21 mouse cellular contexts compared by ENCODE assay signal in genomic region chr2:167030507-167030906, GRCm38 (mm10). TPM values are rescaled to one million over a fixed set of nuclear protein-coding genes. Genes with fewer than 3 reads are reported as not detected.
DNase-seq lines count a peak whose midpoint lies in the region; ATAC-seq and TF ChIP-seq lines count a peak whose summit lies in the region.
"Had no signal": no experiment of that assay in that cellular context is flagged by ENCODE, and none has a peak within 500 bp of the region (broad histone marks: within the 10 kb centered on the region; RNA-seq: fewer than 3 reads in every experiment).

No protein-coding gene starts in this region.

- H3K9me3 ChIP-seq in midbrain, embryonic 14.5 days (ENCODE audit: control insufficient read depth, low read length) = no peaks in the 10 kb centered on the region
- no peaks in the 10 kb centered on the region for H3K9me3 ChIP-seq in midbrain, embryonic 13.5 days
- no peaks in the 10 kb centered on the region for H3K9me3 ChIP-seq in MEL (replicated peaks; ENCODE audit: insufficient read depth, low read length)
- H3K9me3 ChIP-seq: embryonic facial prominence, embryonic 13.5 days; forebrain, embryonic 13.5 days; heart, embryonic 10.5 days; hindbrain, embryonic 15.5 days; limb, embryonic 15.5 days had no signal

- no peak for TF ChIP-seq POLR2A in MEL (IDR thresholded peaks at IDR 0.05; ENCODE audit: control insufficient read depth in 1 of 2, insufficient read depth in 1 of 2, low read depth in 1 of 2, low read length in 2 of 2, poor library complexity in 1 of 2)

- 93% methylated on average over 4 of the region's 4 CpGs for WGBS in midbrain, embryonic 14.5 days
- 96% methylated on average over 4 of the region's 4 CpGs for WGBS in midbrain, embryonic 13.5 days

- TF ChIP-seq EP300 in MEL (IDR thresholded peaks at IDR 0.05; ENCODE audit: low read depth in 1 of 2, low read length in 2 of 2) = no peak

- H3K9ac ChIP-seq in midbrain, embryonic 14.5 days (replicated peaks; ENCODE audit: low read length) = no peak overlapping the region
- no peak overlapping the region for H3K9ac ChIP-seq in midbrain, embryonic 13.5 days (replicated peaks)
- H3K9ac ChIP-seq in MEL (ENCODE audit: control insufficient read depth, low read depth, low read length, poor library complexity, severe bottlenecking) = no peak overlapping the region
- H3K9ac ChIP-seq: embryonic facial prominence, embryonic 13.5 days; forebrain, embryonic 13.5 days; hindbrain, embryonic 15.5 days; limb, embryonic 15.5 days had no signal

- no peaks in the 10 kb centered on the region for H3K79me2 ChIP-seq in MEL (ENCODE audit: control insufficient read depth, insufficient read depth, low read length, poor library complexity)

- DNase-seq in layer of hippocampus, adult 2 months (ENCODE audit: low spot score in 2 of 2) = no peak
- DNase-seq in layer of hippocampus, adult 8-10 months (ENCODE audit: low spot score in 2 of 2) = no peak
- DNase-seq in midbrain, embryonic 14.5 days = peak; percentile 11
- peak; percentile 44 for DNase-seq in MEL (ENCODE audit: low read depth, low spot score)
- DNase-seq in right cerebral cortex, adult 18-20 months = no peak
- no peak for DNase-seq in kidney, adult 18-20 months
- DNase-seq: adrenal gland, adult 8-10 months; cerebellum, adult 18-20 months; cerebellum, postnatal 14 days; layer of hippocampus, adult 9-11 months; left cerebral cortex, postnatal 4 days; lung, adult 18-20 months; lung, postnatal 36 days had no signal

- H3K36me3 ChIP-seq in midbrain, embryonic 14.5 days (ENCODE audit: control insufficient read depth, insufficient read depth, low read length) = peaks cover 89% of the 10 kb centered on the region
- peaks cover 92% of the 10 kb centered on the region for H3K36me3 ChIP-seq in midbrain, embryonic 13.5 days
- H3K36me3 ChIP-seq in MEL (ENCODE audit: control insufficient read depth in 1 of 2, insufficient read depth in 2 of 2, low read length in 2 of 2) = peaks cover 0 to 13% of the 10 kb centered on the region in 2 experiments; a peak in 2 of 4 replicates

- no peaks in the 10 kb centered on the region for H3K4me1 ChIP-seq in midbrain, embryonic 14.5 days (ENCODE audit: control insufficient read depth, insufficient read depth, low read length)
- H3K4me1 ChIP-seq in midbrain, embryonic 13.5 days (replicated peaks) = no peaks in the 10 kb centered on the region
- no peaks in the 10 kb centered on the region for H3K4me1 ChIP-seq in MEL (ENCODE audit: control insufficient read depth in 1 of 2, insufficient read depth in 2 of 2, low read length in 2 of 2)
- H3K4me1 ChIP-seq: embryonic facial prominence, embryonic 13.5 days; forebrain, embryonic 13.5 days; heart, embryonic 10.5 days; hindbrain, embryonic 15.5 days; limb, embryonic 15.5 days had no signal

- no peak for ATAC-seq in midbrain, embryonic 14.5 days (ENCODE audit: low FRiP score, low TSS enrichment)
- no peak for ATAC-seq in midbrain, embryonic 13.5 days
- ATAC-seq: activated CD4-positive, CD25-positive, alpha-beta regulatory T cell, adult 4 months; forebrain, embryonic 13.5 days had no signal

- H3K4me3 ChIP-seq in layer of hippocampus, adult 2 months = no peak overlapping the region
- no peak overlapping the region for H3K4me3 ChIP-seq in midbrain, embryonic 14.5 days (replicated peaks; ENCODE audit: low read depth, low read length)
- no peak overlapping the region for H3K4me3 ChIP-seq in midbrain, embryonic 13.5 days (replicated peaks)
- no peak overlapping the region for H3K4me3 ChIP-seq in MEL (ENCODE audit: control insufficient read depth in 1 of 2, insufficient read depth in 1 of 2, low read depth in 2 of 2, low read length in 2 of 2)
- H3K4me3 ChIP-seq: embryonic facial prominence, embryonic 13.5 days; erythroblast, embryonic 14.5 days; forebrain, embryonic 13.5 days; heart, embryonic 10.5 days; hindbrain, embryonic 15.5 days; limb, embryonic 15.5 days had no signal

- TF ChIP-seq RAD21 in MEL (IDR thresholded peaks at IDR 0.05; ENCODE audit: low read depth, low read length) = peak; percentile 32

- H3K27me3 ChIP-seq in midbrain, embryonic 14.5 days (ENCODE audit: control insufficient read depth, insufficient read depth, low read length) = no peaks in the 10 kb centered on the region
- no peaks in the 10 kb centered on the region for H3K27me3 ChIP-seq in midbrain, embryonic 13.5 days
- H3K27me3 ChIP-seq in MEL (ENCODE audit: control insufficient read depth in 1 of 2, insufficient read depth in 2 of 2, low read length in 2 of 2) = no peaks in the 10 kb centered on the region
- H3K27me3 ChIP-seq: embryonic facial prominence, embryonic 13.5 days; forebrain, embryonic 13.5 days; hindbrain, embryonic 15.5 days; limb, embryonic 15.5 days had no signal

- peak; percentile 56 for TF ChIP-seq CTCF in layer of hippocampus, adult 2 months (conservative IDR thresholded peaks at IDR 0.05)
- TF ChIP-seq CTCF in MEL (IDR thresholded peaks at IDR 0.05 in 2 of 3, conservative IDR thresholded peaks at IDR 0.05 in 1 of 3; ENCODE audit: control insufficient read depth in 1 of 3, insufficient read depth in 1 of 3, low read depth in 2 of 3, low read length in 3 of 3, poor library complexity in 1 of 3, severe bottlenecking in 1 of 3) = peak; percentile 20 to 36 (median 32); a peak in 5 of 6 replicates

- no peak overlapping the region for H3K4me2 ChIP-seq in midbrain, embryonic 14.5 days (ENCODE audit: low read length)
- H3K4me2 ChIP-seq in midbrain, embryonic 13.5 days (replicated peaks) = no peak overlapping the region
- H3K4me2 ChIP-seq: embryonic facial prominence, embryonic 13.5 days; forebrain, embryonic 13.5 days; hindbrain, embryonic 15.5 days; limb, embryonic 15.5 days had no signal

- no peak overlapping the region for H3K27ac ChIP-seq in layer of hippocampus, adult 2 months
- no peak overlapping the region for H3K27ac ChIP-seq in midbrain, embryonic 14.5 days (replicated peaks; ENCODE audit: low read depth, low read length)
- H3K27ac ChIP-seq in midbrain, embryonic 13.5 days = no peak overlapping the region
- no peak overlapping the region for H3K27ac ChIP-seq in MEL (ENCODE audit: control insufficient read depth, low read depth, low read length)
- H3K27ac ChIP-seq: embryonic facial prominence, embryonic 13.5 days; forebrain, embryonic 13.5 days; heart, embryonic 10.5 days; hindbrain, embryonic 15.5 days; limb, embryonic 15.5 days had no signal

TF ChIP-seq in MEL, 35 proteins besides CTCF, POLR2A, EP300 and RAD21:
- TF ChIP-seq JUND (IDR thresholded peaks at IDR 0.05; ENCODE audit: low read depth, low read length) (no peak), BHLHE40 (IDR thresholded peaks at IDR 0.05; ENCODE audit: borderline replicate concordance, low read depth, low read length) (no peak), TAL1 (IDR thresholded peaks at IDR 0.05; ENCODE audit: low read length) (no peak), SMC3 (IDR thresholded peaks at IDR 0.05; ENCODE audit: low read depth, low read length) (peak; percentile 42)
TF ChIP-seq in MEL: peak in this region for 1.

RNA-seq across cellular contexts. Expression of gene Ddx27, which starts 15.5 kb away (rescaled TPM):
- 10 to 100 TPM; 32.8 to 37.5 TPM for total RNA-seq in layer of hippocampus, adult 2 months (2021)
- total RNA-seq in layer of hippocampus, adult 8-10 months (2022) = 10 to 100 TPM; 30.4 to 34.8 (median 33.5) TPM
- polyA plus RNA-seq in midbrain, embryonic 14.5 days (2014; fragmentation: Nextera tagmentation; extraction: Ambion mirVana) = 26.6 and 31.0 TPM in 2 replicates
- polyA plus RNA-seq in midbrain, embryonic 13.5 days (2015; fragmentation: Nextera tagmentation; extraction: Ambion mirVana) = 40.3 TPM in 2 replicates
- 125 and 143 TPM in 2 replicates for total RNA-seq in MEL (2012; rRNA removed)
- polyA plus RNA-seq in MEL (2012; ENCODE audit: insufficient read depth in 1 of 2, insufficient read length in 2 of 2, low read depth in 1 of 2, low replicate concordance in 2 of 2, missing spikeins in 1 of 2) = 100 to 1,000 TPM in 1 of 2 experiments, 10 to 100 TPM in 1; 61.7 to 181 TPM

RNA-seq across cellular contexts. Expression of gene Znfx1, which starts 32.3 kb away (rescaled TPM):
- total RNA-seq in layer of hippocampus, adult 2 months (2021) = 10 to 100 TPM; 38.5 to 45.6 TPM
- 10 to 100 TPM; 52.2 to 54.7 (median 52.5) TPM for total RNA-seq in layer of hippocampus, adult 8-10 months (2022)
- polyA plus RNA-seq in midbrain, embryonic 14.5 days (2014; fragmentation: Nextera tagmentation; extraction: Ambion mirVana) = 8.9 and 9.3 TPM in 2 replicates
- 6.0 and 7.8 TPM in 2 replicates for polyA plus RNA-seq in midbrain, embryonic 13.5 days (2015; fragmentation: Nextera tagmentation; extraction: Ambion mirVana)
- 12.1 and 15.6 TPM in 2 replicates for total RNA-seq in MEL (2012; rRNA removed)
- 10 to 100 TPM in 1 of 2 experiments, not detected in 1; 17.1 TPM for polyA plus RNA-seq in MEL (2012; ENCODE audit: insufficient read depth in 1 of 2, insufficient read length in 2 of 2, low read depth in 1 of 2, low replicate concordance in 2 of 2, missing spikeins in 1 of 2)

RNA-seq across cellular contexts. Expression of gene Stau1, which starts 34.4 kb away (rescaled TPM):
- 10 to 100 TPM; 64.3 to 66.4 TPM for total RNA-seq in layer of hippocampus, adult 2 months (2021)
- 10 to 100 TPM; 61.9 to 71.9 (median 68.0) TPM for total RNA-seq in layer of hippocampus, adult 8-10 months (2022)
- polyA plus RNA-seq in midbrain, embryonic 14.5 days (2014; fragmentation: Nextera tagmentation; extraction: Ambion mirVana) = 84.1 and 109 TPM in 2 replicates
- 119 and 121 TPM in 2 replicates for polyA plus RNA-seq in midbrain, embryonic 13.5 days (2015; fragmentation: Nextera tagmentation; extraction: Ambion mirVana)
- 14.3 and 15.1 TPM in 2 replicates for total RNA-seq in MEL (2012; rRNA removed)
- polyA plus RNA-seq in MEL (2012; ENCODE audit: insufficient read depth in 1 of 2, insufficient read length in 2 of 2, low read depth in 1 of 2, low replicate concordance in 2 of 2, missing spikeins in 1 of 2) = 10 to 100 TPM in 1 of 2 experiments, not detected in 1; 48.1 TPM

Comparison
In these comparisons a context has a peak if more than half of its experiments do, and no peak if none do; other contexts are left out.
1. DNase-seq: peak in midbrain, embryonic 14.5 days (single experiment) and MEL (single experiment); none in layer of hippocampus, adult 2 months (0 of 2), layer of hippocampus, adult 8-10 months (0 of 2), right cerebral cortex, adult 18-20 months (single experiment) and kidney, adult 18-20 months (single experiment).